Mouse (Mus musculus) lung, embryonic 15.5 days (tissue): ENCODE results near the gene Meltf. TPM values are rescaled to one million over a fixed set of nuclear protein-coding genes. Genes with fewer than 3 reads are reported as not detected.
A peak's percentile ranks its signal among the peaks of the same experiment; 100 is the strongest.

Experiments
- ATAC-seq: fragments of 200-750 bp; cut with Nextera tagmentation; 2 replicates; pipeline ENCODE4 v1.8.0; 2017; ENCODE audit warnings: moderate number of reproducible peaks, borderline replicate concordance; ENCODE audit not compliant: low FRiP score, low TSS enrichment; ENCODE audit errors: extremely low read depth
- H3K27ac ChIP-seq: fragments of 300-500 bp; sonication (generic); 2 replicates; pipeline ENCODE4 v1.5.1; 2015; ENCODE audit warnings: moderate library complexity, mild to moderate bottlenecking, inconsistent platforms
- H3K27me3 ChIP-seq: fragments of 300-500 bp; sonication (generic); 2 replicates; pipeline ENCODE4 v1.6.1; 2015; ENCODE audit warnings: inconsistent platforms
- H3K36me3 ChIP-seq: fragments of 300-500 bp; sonication (generic); 2 replicates; pipeline ENCODE4 v1.6.1; 2015; ENCODE audit warnings: inconsistent platforms
- H3K4me1 ChIP-seq: fragments of 300-500 bp; sonication (generic); 2 replicates; pipeline ENCODE4 v1.6.1; 2015; ENCODE audit warnings: inconsistent platforms
- H3K4me2 ChIP-seq: fragments of 300-500 bp; sonication (generic); 2 replicates; pipeline ENCODE4 v1.6.1; 2015; ENCODE audit warnings: inconsistent platforms, mild to moderate bottlenecking, moderate library complexity
- H3K4me3 ChIP-seq: fragments of 300-500 bp; sonication (generic); 2 replicates; pipeline ENCODE4 v1.5.1; 2015; ENCODE audit warnings: mild to moderate bottlenecking, inconsistent platforms
- H3K9ac ChIP-seq: fragments of 300-500 bp; sonication (generic); 2 replicates; pipeline ENCODE4 v1.6.1; 2015; ENCODE audit warnings: inconsistent platforms
- H3K9me3 ChIP-seq: fragments of 300-500 bp; sonication (generic); 2 replicates; pipeline ENCODE4 v1.6.1; 2016; ENCODE audit warnings: inconsistent platforms
- WGBS: fragments of 180-500 bp; shearing (Covaris S2); methylation state at CpG from one replicate; pipeline ENCODE4 v1.1.7; 2015; 5-methylcytosine and 5-hydroxymethylcytosine counted together
- polyA plus RNA-seq: library from polyadenylated mRNA; unstranded; fragments of >200 nt; fragmentation: Nextera tagmentation; extraction: Ambion mirVana; gene quantifications from 2 replicates; pipeline ENCODE4 v1.2.1, GENCODE M21; 2015

The Meltf gene
- polyA plus RNA-seq, 1 experiment from 2014 or later, result 0.11 TPM

- ATAC-seq, result no peak
- H3K9ac ChIP-seq, result no peak overlapping the region
- H3K36me3 ChIP-seq, result peaks cover 34% of the 10 kb centered on the region
- H3K4me3 ChIP-seq, result no peak overlapping the region
- no peaks in the 10 kb centered on the region for H3K27me3 ChIP-seq
- H3K9me3 ChIP-seq, result no peaks in the 10 kb centered on the region
- no peak overlapping the region for H3K27ac ChIP-seq
- H3K4me2 ChIP-seq, result no peak overlapping the region
- WGBS, result 83% methylated on average over 4 of the region's 4 CpGs
- peaks cover 10% of the 10 kb centered on the region; the same call in 1 of the 2 replicates for H3K4me1 ChIP-seq
These were observed 10.9 kb upstream of the Meltf start for GRCm38 (mm10) chr16:31867736-31868135.

GRCm38 (mm10) chr16:31873721-31874120, 4.9 kb upstream of the Meltf start:
- Histone ChIP-seq H3K4me2 (no peak overlapping the region), H3K4me1 (no peaks in the 10 kb centered on the region), H3K9ac (no peak overlapping the region), H3K36me3 (peaks cover 13% of the 10 kb centered on the region; the same call in 1 of the 2 replicates), H3K27ac (no peak overlapping the region), H3K4me3 (no peak overlapping the region), H3K27me3 (no peaks in the 10 kb centered on the region), H3K9me3 (no peaks in the 10 kb centered on the region)
- ATAC-seq, result no peak
- WGBS, result 87% methylated on average over 8 of the region's 8 CpGs

- Histone ChIP-seq H3K9ac (no peak overlapping the region), H3K27ac (no peak overlapping the region), H3K27me3 (no peaks in the 10 kb centered on the region), H3K4me1 (no peaks in the 10 kb centered on the region), H3K36me3 (peaks cover 9% of the 10 kb centered on the region; the same call in 1 of the 2 replicates), H3K9me3 (no peaks in the 10 kb centered on the region), H3K4me3 (no peak overlapping the region), H3K4me2 (no peak overlapping the region)
- 91% methylated on average over 4 of the region's 4 CpGs for WGBS
- no peak for ATAC-seq
These were observed 3.2 kb upstream of the Meltf start for GRCm38 (mm10) chr16:31875391-31875790.

GRCm38 (mm10) chr16:31876386-31876785, 2.2 kb upstream of the Meltf start:
- Histone ChIP-seq H3K9ac (no peak overlapping the region), H3K4me1 (no peaks in the 10 kb centered on the region), H3K36me3 (peaks cover 9% of the 10 kb centered on the region; the same call in 1 of the 2 replicates), H3K27me3 (no peaks in the 10 kb centered on the region), H3K27ac (no peak overlapping the region), H3K9me3 (no peaks in the 10 kb centered on the region), H3K4me2 (no peak overlapping the region), H3K4me3 (no peak overlapping the region)
- ATAC-seq, result no peak
- 80% methylated on average over 10 of the region's 10 CpGs for WGBS

- WGBS, result 58% methylated on average over 6 of the region's 6 CpGs
- Histone ChIP-seq H3K27ac (no peak overlapping the region), H3K4me3 (no peak overlapping the region), H3K4me2 (no peak overlapping the region), H3K27me3 (no peaks in the 10 kb centered on the region), H3K9me3 (no peaks in the 10 kb centered on the region), H3K36me3 (peaks cover 9% of the 10 kb centered on the region; the same call in 1 of the 2 replicates), H3K4me1 (peaks cover 3% of the 10 kb centered on the region; the same call in 1 of the 2 replicates), H3K9ac (no peak overlapping the region)
- no peak for ATAC-seq
These were observed 558 bp upstream of the Meltf start for GRCm38 (mm10) chr16:31878052-31878451.

GRCm38 (mm10) chr16:31880146-31880840, 1.7 kb downstream of the Meltf start:
- ATAC-seq, result no peak
- Histone ChIP-seq H3K36me3 (no peaks in the 10 kb centered on the region), H3K27ac (no peak overlapping the region), H3K4me3 (no peak overlapping the region), H3K9ac (no peak overlapping the region), H3K4me1 (peaks cover 12% of the 10 kb centered on the region; the same call in 1 of the 2 replicates), H3K27me3 (no peaks in the 10 kb centered on the region), H3K9me3 (no peaks in the 10 kb centered on the region), H3K4me2 (no peak overlapping the region)
- 77% methylated on average over 8 of the region's 8 CpGs for WGBS

GRCm38 (mm10) chr16:31882381-31882908, 3.8 kb downstream of the Meltf start:
- no peaks in the 10 kb centered on the region for H3K27me3 ChIP-seq
- no peaks in the 10 kb centered on the region for H3K9me3 ChIP-seq
- no peak overlapping the region for H3K27ac ChIP-seq
- no peak overlapping the region for H3K9ac ChIP-seq
- no peak overlapping the region for H3K4me3 ChIP-seq
- 77% methylated on average over 9 of the region's 9 CpGs for WGBS
- H3K4me2 ChIP-seq, result no peak overlapping the region
- H3K4me1 ChIP-seq, result peaks cover 12% of the 10 kb centered on the region; the same call in 1 of the 2 replicates
- ATAC-seq, result no peak
- H3K36me3 ChIP-seq, result no peaks in the 10 kb centered on the region

GRCm38 (mm10) chr16:31883302-31883701, 4.7 kb downstream of the Meltf start:
- Histone ChIP-seq H3K4me2 (peak overlapping the region; percentile 22; the same call in 1 of the 2 replicates), H3K9ac (no peak overlapping the region), H3K27me3 (no peaks in the 10 kb centered on the region), H3K4me1 (peaks cover 12% of the 10 kb centered on the region; the same call in 1 of the 2 replicates), H3K4me3 (no peak overlapping the region), H3K36me3 (no peaks in the 10 kb centered on the region), H3K9me3 (no peaks in the 10 kb centered on the region), H3K27ac (no peak overlapping the region)
- ATAC-seq, result no peak
- WGBS, result 60% methylated on average over 14 of the region's 14 CpGs

GRCm38 (mm10) chr16:31883902-31884301, 5.3 kb downstream of the Meltf start:
- Histone ChIP-seq H3K9ac (no peak overlapping the region), H3K27ac (no peak overlapping the region), H3K4me2 (peak overlapping the region; percentile 22; the same call in 1 of the 2 replicates), H3K36me3 (no peaks in the 10 kb centered on the region), H3K9me3 (no peaks in the 10 kb centered on the region), H3K4me1 (peaks cover 12% of the 10 kb centered on the region; the same call in 1 of the 2 replicates), H3K27me3 (no peaks in the 10 kb centered on the region), H3K4me3 (no peak overlapping the region)
- 11% methylated on average over 5 of the region's 6 CpGs for WGBS
- no peak for ATAC-seq

GRCm38 (mm10) chr16:31890907-31891306, 12.3 kb downstream of the Meltf start:
- 69% methylated on average over 7 of the region's 7 CpGs for WGBS
- no peak for ATAC-seq
- no peaks in the 10 kb centered on the region for H3K36me3 ChIP-seq
- no peaks in the 10 kb centered on the region for H3K9me3 ChIP-seq
- no peak overlapping the region for H3K4me2 ChIP-seq
- H3K27me3 ChIP-seq, result no peaks in the 10 kb centered on the region
- no peak overlapping the region for H3K27ac ChIP-seq
- no peak overlapping the region for H3K9ac ChIP-seq
- no peaks in the 10 kb centered on the region for H3K4me1 ChIP-seq
- no peak overlapping the region for H3K4me3 ChIP-seq

GRCm38 (mm10) chr16:31893396-31894141, 15.0 kb downstream of the Meltf start:
- no peak overlapping the region for H3K9ac ChIP-seq
- H3K27me3 ChIP-seq, result no peaks in the 10 kb centered on the region
- peaks cover 8% of the 10 kb centered on the region for H3K4me1 ChIP-seq
- H3K27ac ChIP-seq, result no peak overlapping the region
- 63% methylated on average over 5 of the region's 5 CpGs for WGBS
- ATAC-seq, result no peak
- no peaks in the 10 kb centered on the region for H3K36me3 ChIP-seq
- no peak overlapping the region for H3K4me2 ChIP-seq
- no peaks in the 10 kb centered on the region for H3K9me3 ChIP-seq
- no peak overlapping the region for H3K4me3 ChIP-seq
